Mouse (Mus musculus): ENCODE measurements around the gene Tmc5.

DNA sequence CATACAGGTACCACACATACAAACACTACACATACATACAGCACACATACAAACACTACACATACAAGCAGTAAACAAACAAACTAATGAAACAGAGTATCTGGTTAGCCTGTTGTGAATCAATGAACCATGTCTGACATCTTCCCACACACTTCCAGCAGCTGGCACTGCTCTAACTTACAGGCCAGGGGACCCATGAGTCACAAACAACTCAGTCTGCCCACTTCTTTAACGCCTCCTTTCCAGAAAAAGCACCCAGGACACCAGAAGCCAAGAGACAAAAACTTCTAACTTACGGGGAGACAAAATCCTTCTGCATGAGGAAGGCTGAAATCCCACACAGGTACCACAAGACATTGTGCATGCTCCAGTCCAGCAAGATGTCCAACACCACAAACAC is 94.2 kb downstream of the Tmc5 start:
- TF ChIP-seq CTCF (IDR thresholded peaks at IDR 0.05; ENCODE audit: low read depth, low read length) (no peak), POLR2A (IDR thresholded peaks at IDR 0.05; ENCODE audit: borderline replicate concordance, low read depth, low read length) (no peak)
